Mouse (Mus musculus) heart, embryonic 11.5 days (tissue): ENCODE data around the gene Cblc. TPM values are rescaled to one million over a fixed set of nuclear protein-coding genes. Genes with fewer than 3 reads are reported as not detected.
A peak's percentile ranks its signal among the peaks of the same experiment; 100 is the strongest.

ENCODE experiments used
- ATAC-seq: fragments of 200-750 bp; cut with Nextera tagmentation; replicated peaks from 2 replicates; pipeline ENCODE4 v1.8.0; 2017; ENCODE audit warnings: moderate library complexity; ENCODE audit not compliant: insufficient number of reproducible peaks, low FRiP score, low TSS enrichment
- H3K27ac ChIP-seq: fragments of 300-500 bp; sonication (generic); 2 replicates; pipeline ENCODE4 v1.5.1; 2014; ENCODE audit warnings: mild to moderate bottlenecking, low read depth, low read length
- H3K27me3 ChIP-seq: fragments of 300-500 bp; sonication (generic); 2 replicates; pipeline ENCODE4 v1.6.1; 2014; ENCODE audit warnings: mild to moderate bottlenecking, low read length, mixed read lengths; ENCODE audit not compliant: control insufficient read depth, insufficient read depth
- H3K36me3 ChIP-seq: fragments of 300-500 bp; sonication (generic); 2 replicates; pipeline ENCODE4 v1.6.1; 2014; ENCODE audit warnings: mild to moderate bottlenecking, low read length, moderate library complexity, mixed read lengths; ENCODE audit not compliant: control insufficient read depth, insufficient read depth
- H3K4me1 ChIP-seq: fragments of 300-500 bp; sonication (generic); 2 replicates; pipeline ENCODE4 v1.6.1; 2014; ENCODE audit warnings: low read length; ENCODE audit not compliant: control insufficient read depth, insufficient read depth
- H3K4me2 ChIP-seq: fragments of 300-500 bp; sonication (generic); 2 replicates; pipeline ENCODE4 v1.6.1; 2014; ENCODE audit warnings: mild to moderate bottlenecking, moderate library complexity
- H3K4me3 ChIP-seq: fragments of 300-500 bp; sonication (generic); 2 replicates; pipeline ENCODE4 v1.5.1; 2014; ENCODE audit warnings: low read depth, low read length
- H3K9ac ChIP-seq: fragments of 300-500 bp; sonication (generic); 2 replicates; pipeline ENCODE4 v1.6.1; 2014; ENCODE audit warnings: mild to moderate bottlenecking, low read depth, low read length, moderate library complexity
- H3K9me3 ChIP-seq: fragments of 300-500 bp; sonication (generic); replicated peaks from 2 replicates; pipeline ENCODE4 v1.6.1; 2016; ENCODE audit warnings: low read length; ENCODE audit not compliant: control insufficient read depth
- WGBS: fragments of 180-500 bp; shearing (Covaris S2); extraction: QIAGEN DNeasy Blood & Tissue Kit; methylation state at CpG from one replicate; pipeline ENCODE4 v1.1.7; 2014; ENCODE audit not compliant: insufficient replicate concordance; 5-methylcytosine and 5-hydroxymethylcytosine counted together
- polyA plus RNA-seq: library from polyadenylated mRNA; unstranded; fragments of >200 nt; fragmentation: Nextera tagmentation; extraction: Ambion mirVana; gene quantifications from 2 replicates; pipeline ENCODE4 v1.2.1, GENCODE M21; 2014

Cblc gene
- polyA plus RNA-seq, 1 experiment from 2014 or later = 0.24 TPM

DNA sequence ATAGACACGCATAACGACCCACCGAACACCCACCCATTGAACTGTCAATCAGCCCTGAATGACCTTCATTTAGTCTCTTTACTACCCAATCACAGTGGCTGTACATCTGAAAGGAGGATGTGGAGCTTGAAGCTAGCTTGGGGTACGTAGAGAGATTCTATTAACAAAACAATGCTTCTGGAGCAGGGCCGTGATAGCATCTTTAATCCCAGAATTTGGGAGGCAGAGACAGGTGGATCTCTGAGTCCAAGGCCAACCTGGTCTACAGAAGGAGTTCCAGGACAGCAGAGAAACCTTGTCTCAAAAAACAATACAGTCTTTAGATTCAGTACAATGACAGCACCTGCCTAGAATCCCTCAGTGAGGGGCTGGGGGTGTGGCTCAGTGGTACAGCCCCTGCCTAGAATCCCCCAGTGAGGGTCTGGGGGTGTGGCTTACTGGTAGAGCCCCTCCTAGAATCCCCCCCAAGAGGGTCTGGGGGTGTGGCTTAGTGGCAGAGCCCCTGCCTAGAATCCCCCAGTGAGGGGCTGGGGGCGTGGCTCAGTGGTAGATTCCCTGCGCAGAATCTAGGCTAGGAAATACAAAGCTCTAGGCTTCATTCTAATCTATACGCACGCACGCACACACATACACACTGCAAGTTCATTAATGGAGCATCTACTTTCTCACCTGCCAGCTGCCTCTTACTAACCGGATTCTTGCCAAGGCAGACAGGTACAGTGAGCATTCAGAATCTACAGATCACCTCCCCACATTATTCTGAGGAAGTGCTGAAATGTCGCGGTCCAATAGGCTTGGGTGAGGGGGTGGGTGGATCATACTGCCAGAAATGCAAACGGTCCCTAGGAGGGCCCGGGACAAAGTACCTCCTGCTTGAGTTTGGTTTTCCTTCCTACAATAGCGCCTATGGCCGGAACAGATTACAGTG lies 19.0 kb upstream of the Cblc start:
- peak overlapping the region; percentile 80 for H3K4me2 ChIP-seq
- H3K4me1 ChIP-seq = peaks cover 16% of the 10 kb centered on the region
- H3K4me3 ChIP-seq = peak overlapping the region; percentile 48
- 0 out of 2 replicates have a peak, but pooled peaks cover 2% of the 10 kb centered on the region for H3K9me3 ChIP-seq
- H3K9ac ChIP-seq = peak overlapping the region; percentile 61; the same call in 1 of the 2 replicates
- H3K27me3 ChIP-seq = peaks cover 37% of the 10 kb centered on the region
- 30% methylated on average over 17 of the region's 17 CpGs for WGBS
- 0 out of 2 replicates have a peak overlapping the region, but pooled peaks have one; percentile 29 for H3K27ac ChIP-seq
- ATAC-seq = 0 out of 2 replicates have a peak, but pooled peaks have one; percentile 16
- no peaks in the 10 kb centered on the region for H3K36me3 ChIP-seq

DNA sequence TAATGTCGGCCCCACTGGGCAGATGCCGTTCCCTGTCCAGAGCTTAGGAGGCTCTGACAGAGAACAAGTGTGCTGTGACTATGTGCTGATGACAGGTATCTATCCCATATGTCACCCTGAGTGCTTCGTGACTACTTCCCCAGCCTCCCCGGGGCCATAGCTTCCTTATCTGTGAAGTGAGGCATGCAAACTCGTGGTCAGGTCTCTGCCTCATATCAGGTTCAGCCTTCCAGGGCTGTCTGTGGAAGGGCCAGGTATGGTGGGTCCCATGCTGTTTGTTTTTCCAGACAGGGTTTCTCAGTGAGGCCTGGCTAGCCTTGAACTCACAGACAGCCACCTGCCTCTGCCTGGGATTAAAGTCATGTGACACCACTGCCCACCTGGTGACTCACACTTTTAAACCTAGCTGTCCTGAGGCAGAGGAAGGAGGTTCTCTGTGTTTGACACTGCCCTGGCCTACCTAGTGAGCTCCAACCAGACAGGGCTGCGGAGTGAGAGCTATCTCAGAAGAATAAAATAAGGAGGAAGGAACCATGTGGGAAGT lies 17.0 kb upstream of the Cblc start:
- Histone ChIP-seq H3K4me2 (no peak overlapping the region), H3K9me3 (no peaks in the 10 kb centered on the region; the same call in 1 of the 2 replicates), H3K4me1 (peaks cover 16% of the 10 kb centered on the region), H3K27ac (no peak overlapping the region), H3K36me3 (no peaks in the 10 kb centered on the region), H3K27me3 (peaks cover 47% of the 10 kb centered on the region), H3K9ac (no peak overlapping the region), H3K4me3 (no peak overlapping the region)
- WGBS = 44% methylated on average over 6 of the region's 6 CpGs
- ATAC-seq = no peak

GRCm38 (mm10) chr7:19813161-19813560 lies 16.6 kb upstream of the Cblc start:
- no peak for ATAC-seq
- Histone ChIP-seq H3K9ac (no peak overlapping the region), H3K4me2 (no peak overlapping the region), H3K36me3 (no peaks in the 10 kb centered on the region), H3K4me3 (no peak overlapping the region), H3K27ac (no peak overlapping the region), H3K27me3 (peaks cover 51% of the 10 kb centered on the region), H3K4me1 (peaks cover 16% of the 10 kb centered on the region), H3K9me3 (no peaks in the 10 kb centered on the region; the same call in 1 of the 2 replicates)
- 64% methylated on average over 4 of the region's 4 CpGs for WGBS

- H3K36me3 ChIP-seq = no peaks in the 10 kb centered on the region
- H3K9ac ChIP-seq = no peak overlapping the region
- peaks cover 7% of the 10 kb centered on the region for H3K4me1 ChIP-seq
- H3K4me2 ChIP-seq = peak overlapping the region; percentile 51
- no peaks in the 10 kb centered on the region; the same call in 1 of the 2 replicates for H3K9me3 ChIP-seq
- peaks cover 50% of the 10 kb centered on the region for H3K27me3 ChIP-seq
- no peak for ATAC-seq
- peak overlapping the region; percentile 11; the same call in 1 of the 2 replicates for H3K4me3 ChIP-seq
- 5% methylated on average over 22 of the region's 22 CpGs for WGBS
- no peak overlapping the region for H3K27ac ChIP-seq
These were observed 14.5 kb upstream of the Cblc start for GRCm38 (mm10) chr7:19811114-19811513.

GRCm38 (mm10) chr7:19809369-19809768 lies 12.8 kb upstream of the Cblc start:
- H3K9ac ChIP-seq = peak overlapping the region; percentile 54; the same call in 1 of the 2 replicates
- WGBS = 3% methylated on average over 27 of the region's 27 CpGs
- peaks cover 45% of the 10 kb centered on the region for H3K27me3 ChIP-seq
- H3K4me3 ChIP-seq = peak overlapping the region; percentile 29
- peak overlapping the region; percentile 61 for H3K4me2 ChIP-seq
- H3K36me3 ChIP-seq = no peaks in the 10 kb centered on the region
- H3K4me1 ChIP-seq = peaks cover 7% of the 10 kb centered on the region
- H3K9me3 ChIP-seq = no peaks in the 10 kb centered on the region; the same call in 1 of the 2 replicates
- peak; percentile 70; the same call in 1 of the 2 replicates for ATAC-seq
- H3K27ac ChIP-seq = no peak overlapping the region

GRCm38 (mm10) chr7:19806356-19806969 lies 9.9 kb upstream of the Cblc start:
- no peak overlapping the region for H3K27ac ChIP-seq
- H3K36me3 ChIP-seq = no peaks in the 10 kb centered on the region
- ATAC-seq = no peak
- H3K9me3 ChIP-seq = no peaks in the 10 kb centered on the region; the same call in 1 of the 2 replicates
- H3K9ac ChIP-seq = no peak overlapping the region
- H3K4me3 ChIP-seq = no peak overlapping the region
- H3K27me3 ChIP-seq = peaks cover 30% of the 10 kb centered on the region
- WGBS = 75% methylated on average over 8 of the region's 8 CpGs
- no peak overlapping the region for H3K4me2 ChIP-seq
- peaks cover 7% of the 10 kb centered on the region for H3K4me1 ChIP-seq

DNA sequence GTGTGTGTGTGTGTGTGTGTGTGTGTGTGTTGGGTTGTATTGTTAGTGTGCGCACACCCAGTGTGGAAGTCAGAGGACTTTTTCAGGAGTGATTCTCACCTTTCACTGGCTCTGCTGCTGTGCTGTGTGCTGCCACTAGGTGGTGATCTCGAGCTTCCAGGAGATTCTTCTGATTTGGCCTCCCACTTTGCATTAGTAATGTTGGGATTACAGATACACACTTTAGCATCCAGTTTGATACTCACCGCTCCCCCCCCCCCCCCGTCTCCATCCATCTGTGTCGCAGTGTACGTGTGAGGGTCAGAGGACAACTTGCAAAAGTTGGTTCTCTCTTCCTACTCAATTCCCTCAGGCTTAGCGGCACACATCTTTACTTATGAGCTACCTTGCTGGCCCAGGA lies 6.4 kb upstream of the Cblc start:
- no peak for ATAC-seq
- Histone ChIP-seq H3K4me2 (no peak overlapping the region), H3K27me3 (peaks cover 2% of the 10 kb centered on the region; the same call in 1 of the 2 replicates), H3K4me3 (no peak overlapping the region), H3K27ac (no peak overlapping the region), H3K9me3 (no peaks in the 10 kb centered on the region), H3K36me3 (no peaks in the 10 kb centered on the region), H3K4me1 (no peaks in the 10 kb centered on the region), H3K9ac (no peak overlapping the region)
- 21% methylated on average over 7 of the region's 7 CpGs for WGBS

DNA sequence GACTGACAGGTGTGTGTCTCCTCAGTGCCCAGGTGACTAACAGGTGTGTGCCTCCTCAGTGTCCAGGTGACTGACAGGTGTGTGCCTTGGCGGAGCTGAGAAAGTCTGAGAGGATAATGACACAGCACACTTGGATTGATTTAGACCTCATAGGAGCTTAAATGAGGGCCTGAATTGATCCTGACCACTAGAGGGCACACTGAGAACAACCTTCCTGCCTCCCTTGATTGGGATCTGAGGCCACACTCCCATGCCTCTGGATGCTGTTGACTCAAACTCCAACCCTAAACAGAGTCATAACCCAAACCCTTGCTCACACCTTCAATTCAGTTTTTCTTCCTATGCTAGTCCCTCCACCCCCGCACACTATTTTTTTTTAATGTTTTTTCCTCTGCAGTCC lies 4.2 kb upstream of the Cblc start:
- H3K4me2 ChIP-seq = no peak overlapping the region
- no peak overlapping the region for H3K9ac ChIP-seq
- no peak overlapping the region for H3K27ac ChIP-seq
- H3K4me3 ChIP-seq = no peak overlapping the region
- no peaks in the 10 kb centered on the region for H3K9me3 ChIP-seq
- no peak for ATAC-seq
- no peaks in the 10 kb centered on the region for H3K36me3 ChIP-seq
- no peaks in the 10 kb centered on the region for H3K4me1 ChIP-seq
- H3K27me3 ChIP-seq = peaks cover 18% of the 10 kb centered on the region
- WGBS = 19% methylated on average over 2 of the region's 2 CpGs
